Comparison of ENCODE assay signal across 8 mouse cellular contexts in genomic region chr13:111680679-111681078, GRCm38 (mm10). TPM values are rescaled to one million over a fixed set of nuclear protein-coding genes. Genes with fewer than 3 reads are reported as not detected.
DNase-seq lines count a peak whose midpoint lies in the region; ATAC-seq and TF ChIP-seq lines count a peak whose summit lies in the region.

Gene Mier3, plus strand, starts transcription at chr13:111680979.

- no peak within 1 kb of the TSS for H3K4me2 ChIP-seq in heart, embryonic 16.5 days (ENCODE audit: low read depth, low read length)
- no peak within 1 kb of the TSS for H3K4me2 ChIP-seq in limb, embryonic 11.5 days (ENCODE audit: low read depth, severe bottlenecking)
- no peak within 1 kb of the TSS for H3K4me2 ChIP-seq in stomach, postnatal 0 days (replicated peaks; ENCODE audit: low read depth)

- no peak within 1 kb of the TSS for H3K27ac ChIP-seq in heart, embryonic 16.5 days (ENCODE audit: low read length)
- no peak within 1 kb of the TSS for H3K27ac ChIP-seq in limb, embryonic 11.5 days (replicated peaks; ENCODE audit: low read depth, low read length)
- no peak within 1 kb of the TSS for H3K27ac ChIP-seq in stomach, postnatal 0 days (replicated peaks)

- WGBS in heart, embryonic 16.5 days: 81% methylated on average over 4 of the region's 4 CpGs
- 83% methylated on average over 4 of the region's 4 CpGs for WGBS in limb, embryonic 11.5 days
- 74% methylated on average over 4 of the region's 4 CpGs for WGBS in stomach, postnatal 0 days

- no peak for DNase-seq in layer of hippocampus, adult 8-10 months (ENCODE audit: low spot score in 2 of 2)
- no peak for DNase-seq in layer of hippocampus, adult 11-12 months (ENCODE audit: low spot score)
- no peak for DNase-seq in limb, embryonic 11.5 days (ENCODE audit: low spot score)
- DNase-seq in stomach, postnatal 0 days (ENCODE audit: low spot score): no peak
- no peak for DNase-seq in kidney, postnatal 14 days
- no peak for DNase-seq in urinary bladder, postnatal 25 days (ENCODE audit: low spot score)

- no peak for TF ChIP-seq EP300 in stomach, postnatal 0 days (optimal IDR thresholded peaks at IDR 0.05)

- H3K9ac ChIP-seq in heart, embryonic 16.5 days (ENCODE audit: low read length): no peak within 1 kb of the TSS
- H3K9ac ChIP-seq in limb, embryonic 11.5 days (ENCODE audit: low read length): no peak within 1 kb of the TSS
- H3K9ac ChIP-seq in stomach, postnatal 0 days (ENCODE audit: low read length): no peak within 1 kb of the TSS

- H3K36me3 ChIP-seq in heart, embryonic 16.5 days (ENCODE audit: control insufficient read depth, insufficient read depth): no peaks in the 10 kb centered on the region
- H3K36me3 ChIP-seq in limb, embryonic 11.5 days (ENCODE audit: control insufficient read depth, insufficient read depth, low read length): no peaks in the 10 kb centered on the region
- no peaks in the 10 kb centered on the region for H3K36me3 ChIP-seq in stomach, postnatal 0 days (ENCODE audit: control insufficient read depth, insufficient read depth, low read length)

- no peak within 1 kb of the TSS for H3K4me3 ChIP-seq in heart, embryonic 16.5 days (ENCODE audit: low read length)
- H3K4me3 ChIP-seq in limb, embryonic 11.5 days (ENCODE audit: low read depth, low read length): no peak within 1 kb of the TSS
- no peak within 1 kb of the TSS for H3K4me3 ChIP-seq in stomach, postnatal 0 days (ENCODE audit: low read depth, low read length)

- no peaks in the 10 kb centered on the region for H3K27me3 ChIP-seq in heart, embryonic 16.5 days (ENCODE audit: control insufficient read depth, insufficient read depth, low read length)
- no peaks in the 10 kb centered on the region for H3K27me3 ChIP-seq in limb, embryonic 11.5 days (ENCODE audit: control insufficient read depth, insufficient read depth, low read length)
- no peaks in the 10 kb centered on the region for H3K27me3 ChIP-seq in stomach, postnatal 0 days (ENCODE audit: control insufficient read depth, insufficient read depth, low read length)

- ATAC-seq in common myeloid progenitor, adult 5-6 weeks (replicated peaks; ENCODE audit: low read depth, poor library complexity, severe bottlenecking): no peak
- no peak for ATAC-seq in heart, embryonic 16.5 days (replicated peaks; ENCODE audit: extremely low read depth, insufficient read depth, low FRiP score)
- ATAC-seq in limb, embryonic 11.5 days (ENCODE audit: insufficient number of reproducible peaks, low FRiP score, low TSS enrichment, low read depth): no peak
- ATAC-seq in stomach, postnatal 0 days (ENCODE audit: low FRiP score, low TSS enrichment): no peak

- TF ChIP-seq CTCF in stomach, postnatal 0 days (IDR thresholded peaks at IDR 0.05; ENCODE audit: low read depth): no peak

- peaks cover 6% of the 10 kb centered on the region; the same call in 1 of the 2 replicates for H3K4me1 ChIP-seq in heart, embryonic 16.5 days (ENCODE audit: control insufficient read depth, insufficient read depth, low read length)
- H3K4me1 ChIP-seq in limb, embryonic 11.5 days (ENCODE audit: control insufficient read depth, insufficient read depth, low read length): no peaks in the 10 kb centered on the region
- H3K4me1 ChIP-seq in stomach, postnatal 0 days (replicated peaks; ENCODE audit: control insufficient read depth, insufficient read depth): no peaks in the 10 kb centered on the region

- peaks cover under 1% of the 10 kb centered on the region; the same call in 1 of the 2 replicates for H3K9me3 ChIP-seq in heart, embryonic 16.5 days (replicated peaks; ENCODE audit: control insufficient read depth, low read length)
- H3K9me3 ChIP-seq in limb, embryonic 11.5 days (ENCODE audit: control insufficient read depth, low read length): no peaks in the 10 kb centered on the region
- H3K9me3 ChIP-seq in stomach, postnatal 0 days (ENCODE audit: control insufficient read depth, low read length): no peaks in the 10 kb centered on the region

RNA-seq across cellular contexts. Expression of gene Mier3, which starts in this region (rescaled TPM):
- 10 to 100 TPM; 25.3 to 27.7 (median 26.5) TPM for total RNA-seq in layer of hippocampus, adult 8-10 months (2022)
- 68.1 and 77.3 TPM in 2 replicates for total RNA-seq in common myeloid progenitor, adult 5-6 weeks (2017)
- 11.7 and 14.0 TPM in 2 replicates for polyA plus RNA-seq in heart, embryonic 16.5 days (2015; fragmentation: Nextera tagmentation; extraction: Ambion mirVana)
- 26.6 and 29.4 TPM in 2 replicates for polyA plus RNA-seq in limb, embryonic 11.5 days (2014; fragmentation: Nextera tagmentation; extraction: Ambion mirVana)
- polyA plus RNA-seq in stomach, postnatal 0 days (2015; fragmentation: Nextera tagmentation; extraction: Ambion mirVana): 10.6 and 12.0 TPM in 2 replicates
